ENCODE assay signal across 21 mouse cellular contexts in genomic region chr6:148207522-148207921, GRCm38 (mm10). TPM values are rescaled to one million over a fixed set of nuclear protein-coding genes. Genes with fewer than 3 reads are reported as not detected.
DNase-seq lines count a peak whose midpoint lies in the region; ATAC-seq lines count a peak whose summit lies in the region.
"Had no signal": no experiment of that assay in that cellular context is flagged by ENCODE, and none has a peak within 500 bp of the region (broad histone marks: within the 10 kb centered on the region; RNA-seq: fewer than 3 reads in every experiment).

No protein-coding gene starts in this region.

- no peak for ATAC-seq in intestine, embryonic 15.5 days
- ATAC-seq: activated CD4-positive, CD25-positive, alpha-beta regulatory T cell, adult 4 months; CD4-positive, CD25-positive, alpha-beta regulatory T cell, adult 4 months; Patski had no signal

- 54% methylated on average over 1 of the region's 1 CpGs for whole genome bisulfite sequencing in intestine, embryonic 15.5 days

- peaks cover 4% of the 10 kb centered on the region for H3K36me3 ChIP-seq in intestine, embryonic 15.5 days

- no peaks in the 10 kb centered on the region for H3K4me1 ChIP-seq in intestine, embryonic 15.5 days (replicated peaks)

- H3K9ac ChIP-seq in intestine, embryonic 15.5 days, result no peak overlapping the region

- H3K27me3 ChIP-seq in intestine, embryonic 15.5 days (replicated peaks), result no peaks in the 10 kb centered on the region
- H3K27me3 ChIP-seq: CH12.LX, Patski had no signal

- H3K4me3 ChIP-seq in intestine, embryonic 15.5 days (replicated peaks), result no peak overlapping the region

- no peaks in the 10 kb centered on the region for H3K9me3 ChIP-seq in intestine, embryonic 15.5 days
- H3K9me3 ChIP-seq: G1E had no signal

- no peak overlapping the region for H3K4me2 ChIP-seq in intestine, embryonic 15.5 days (replicated peaks)

- H3K27ac ChIP-seq in intestine, embryonic 15.5 days, result no peak overlapping the region

- intact Hi-C loops in heart, postnatal 36 days (cut with DNase I), result no loop called here

- peak; percentile 46 for DNase-seq in heart, adult 11 months
- no peak for DNase-seq in heart, postnatal 36 days
- peak; percentile 65 for DNase-seq in fat pad, adult 2 months (ENCODE audit: extremely low read depth, low read depth, low spot score)
- DNase-seq in gonadal fat pad, adult 2 months (ENCODE audit: low read depth), result peak; percentile 65
- DNase-seq in yolk sac, embryonic 10.5 days (ENCODE audit: low spot score), result no peak
- DNase-seq: adrenal gland, adult 2 months; adrenal gland, adult 8-10 months; adrenal gland, postnatal 10 days; adrenal gland, postnatal 14 days; adrenal gland, postnatal 25 days; adrenal gland, postnatal 36 days; B cell, adult 2 months; cerebellum, adult 11 months; cerebellum, adult 11-12 months; cerebellum, adult 18-20 months had no signal

RNA-seq across cellular contexts. Expression of gene Ergic2, which starts 4.7 kb away (rescaled TPM):
- total RNA-seq in heart, postnatal 36 days (2021), result 10 to 100 TPM; 61.6 to 63.1 TPM
- polyA plus RNA-seq in gonadal fat pad, adult 2 months (2012; rRNA removed), result 54.5 and 62.9 TPM in 2 replicates
- 184 and 215 TPM in 2 replicates for polyA plus RNA-seq in intestine, embryonic 15.5 days (2015; fragmentation: Nextera tagmentation; extraction: Ambion mirVana)

Comparison
In these comparisons a context has a peak if more than half of its experiments do, and no peak if none do; other contexts are left out.
1. DNase-seq: peak in heart, adult 11 months (single experiment), fat pad, adult 2 months (single experiment) and gonadal fat pad, adult 2 months (single experiment); none in heart, postnatal 36 days (0 of 2) and yolk sac, embryonic 10.5 days (single experiment).